Mouse (Mus musculus): Measurements from ENCODE around the gene Gm2000.
"Not testable (repeated sequence)": the region's sequence is repeated elsewhere in the genome, so short reads cannot be mapped to it uniquely, and the experiment has no call there.

Gm2000 gene

GRCm38 (mm10) chr1:156365740-156366139, at the start of gene Gm2000:
Gene Gm2000, plus strand, starts transcription at chr1:156366040.
- DNase-seq (ENCODE audit: low read depth): no peak

GRCm38 (mm10) chr1:156323126-156323525, 42.7 kb upstream of the Gm2000 start:
- DNase-seq (ENCODE audit: low read depth): no peak

DNA sequence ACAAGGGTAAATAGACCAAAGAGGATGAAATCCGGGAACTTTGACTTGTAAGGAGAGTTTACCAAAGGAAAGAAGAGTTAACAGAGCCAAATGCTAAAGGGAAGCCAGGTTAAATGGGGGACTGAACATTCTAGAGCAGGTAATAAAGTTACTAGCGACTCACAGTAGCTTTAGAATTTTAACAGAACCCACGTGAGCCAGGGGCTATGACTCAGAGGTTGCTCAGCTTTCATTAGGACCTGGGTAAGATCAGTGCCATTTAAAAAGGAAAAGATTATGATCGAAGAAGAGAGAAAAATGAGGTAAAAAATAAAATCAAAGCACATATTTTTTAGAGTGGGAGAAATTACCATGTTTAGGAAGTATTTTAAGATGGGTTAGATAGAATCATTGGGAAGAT, 25.0 kb upstream of the Gm2000 start:
- no peak for DNase-seq (ENCODE audit: low read depth)

DNA sequence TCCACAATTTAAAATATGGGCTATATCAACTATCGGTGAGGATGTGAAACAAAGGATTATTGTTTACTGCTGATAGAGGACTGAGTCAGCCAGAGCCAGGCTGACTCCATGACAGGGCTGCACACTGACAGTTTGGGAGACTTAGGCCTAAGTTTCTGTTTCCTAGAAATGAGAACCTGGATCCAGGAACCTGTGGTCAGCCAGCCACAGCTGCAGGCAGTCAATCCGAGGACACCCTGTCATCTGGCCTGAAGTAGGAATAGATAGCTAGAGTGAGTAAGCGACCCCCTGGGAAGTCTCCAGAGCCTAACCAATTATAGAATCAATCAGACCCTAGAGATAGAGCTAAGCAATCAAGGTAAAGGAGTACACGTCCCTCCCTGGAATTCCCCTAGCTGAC, 21.4 kb upstream of the Gm2000 start:
- peak; percentile 4 for DNase-seq (ENCODE audit: low read depth)

GRCm38 (mm10) chr1:156345633-156346032, 20.2 kb upstream of the Gm2000 start:
- DNase-seq (ENCODE audit: low read depth): no peak

GRCm38 (mm10) chr1:156349031-156349430, 16.8 kb upstream of the Gm2000 start:
- no peak for DNase-seq (ENCODE audit: low read depth)

GRCm38 (mm10) chr1:156350441-156350840, 15.4 kb upstream of the Gm2000 start:
- no peak for DNase-seq (ENCODE audit: low read depth)

DNA sequence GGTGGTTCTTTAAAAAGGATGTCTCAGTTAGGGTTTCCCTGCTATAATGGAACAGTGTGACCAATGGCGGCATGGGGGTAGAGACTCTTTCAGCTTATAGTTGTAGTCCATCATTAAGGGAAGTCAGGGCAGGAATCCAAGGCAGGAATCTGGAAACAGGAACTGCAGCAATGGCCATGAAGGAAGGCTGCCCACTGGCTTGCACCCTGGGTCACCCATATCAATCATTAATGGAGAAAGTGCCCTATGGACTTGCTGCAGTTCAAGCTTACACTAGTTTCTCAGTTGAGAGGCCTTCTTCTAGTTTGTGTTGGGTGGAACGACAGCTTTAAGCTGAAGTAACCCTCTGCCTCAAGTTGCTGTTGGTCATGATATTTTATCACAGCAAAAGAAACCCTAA, 13.4 kb upstream of the Gm2000 start:
- no peak for DNase-seq (ENCODE audit: low read depth)

GRCm38 (mm10) chr1:156381217-156381616, 15.4 kb downstream of the Gm2000 start:
- DNase-seq (ENCODE audit: low read depth): no peak

- DNase-seq (ENCODE audit: low read depth): no peak
These were observed 20.4 kb downstream of the Gm2000 start for GRCm38 (mm10) chr1:156386232-156386631.

DNA sequence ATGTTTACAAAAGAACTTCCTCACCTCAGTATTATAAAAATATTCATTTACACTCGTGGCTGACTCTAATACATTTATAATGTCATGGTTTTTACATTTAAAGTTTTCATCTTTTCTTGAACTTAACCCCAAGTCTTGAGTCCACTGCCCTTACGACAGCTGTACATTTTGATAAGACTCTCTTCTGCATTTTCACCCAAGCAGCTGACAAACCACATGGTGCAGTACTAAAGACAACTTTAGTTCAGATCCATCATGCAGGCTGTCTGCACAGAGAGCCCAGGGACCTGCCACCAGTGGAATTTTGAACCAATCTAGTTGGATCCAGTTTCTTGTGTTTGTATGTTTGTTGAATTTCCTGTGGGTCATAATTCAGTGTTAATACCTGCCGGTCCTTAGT, 21.0 kb downstream of the Gm2000 start:
- DNase-seq (ENCODE audit: low read depth): no peak

- DNase-seq (ENCODE audit: low read depth): no peak
These were observed 27.3 kb downstream of the Gm2000 start for GRCm38 (mm10) chr1:156393148-156393547.

DNA sequence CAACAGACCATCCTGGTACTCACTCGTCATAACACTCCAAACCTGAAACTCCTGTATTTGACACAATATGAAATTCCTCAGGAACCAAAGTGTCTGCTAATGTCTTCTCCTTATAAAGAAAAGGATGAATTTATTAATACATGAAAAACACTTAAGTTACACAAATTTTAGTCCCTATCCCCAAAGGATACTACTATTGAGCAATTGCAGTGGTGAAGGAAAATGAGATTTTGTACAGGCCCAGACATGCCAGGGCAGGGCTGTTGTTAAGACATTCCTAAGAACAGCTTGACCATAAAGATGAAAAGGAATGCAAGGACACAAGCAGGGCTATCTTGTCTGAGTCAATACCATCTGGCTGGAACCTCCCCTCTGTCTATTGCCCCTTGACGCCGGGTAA, 34.3 kb downstream of the Gm2000 start:
- not testable (repeated sequence) for DNase-seq (ENCODE audit: low read depth)

DNA sequence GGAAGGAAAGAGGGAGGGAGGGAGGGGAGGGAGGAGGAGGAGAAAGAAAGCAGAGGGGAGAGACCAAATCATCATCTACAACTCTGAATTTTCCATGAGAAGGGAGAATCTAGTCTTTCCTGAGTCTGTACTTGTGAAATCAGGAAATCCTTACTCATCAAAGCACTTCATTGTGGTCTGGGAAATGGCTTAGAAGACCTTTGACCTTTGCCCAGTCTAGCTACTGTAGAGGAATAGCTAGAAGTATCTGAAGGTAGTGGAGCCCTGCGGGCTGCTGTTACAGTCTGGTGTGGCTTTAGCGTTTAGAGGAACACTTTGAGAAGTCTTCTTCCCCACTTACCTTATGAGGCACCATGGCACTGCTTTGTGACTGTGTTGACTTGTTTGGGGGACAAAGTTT, 36.7 kb downstream of the Gm2000 start:
- DNase-seq (ENCODE audit: low read depth): no peak

DNA sequence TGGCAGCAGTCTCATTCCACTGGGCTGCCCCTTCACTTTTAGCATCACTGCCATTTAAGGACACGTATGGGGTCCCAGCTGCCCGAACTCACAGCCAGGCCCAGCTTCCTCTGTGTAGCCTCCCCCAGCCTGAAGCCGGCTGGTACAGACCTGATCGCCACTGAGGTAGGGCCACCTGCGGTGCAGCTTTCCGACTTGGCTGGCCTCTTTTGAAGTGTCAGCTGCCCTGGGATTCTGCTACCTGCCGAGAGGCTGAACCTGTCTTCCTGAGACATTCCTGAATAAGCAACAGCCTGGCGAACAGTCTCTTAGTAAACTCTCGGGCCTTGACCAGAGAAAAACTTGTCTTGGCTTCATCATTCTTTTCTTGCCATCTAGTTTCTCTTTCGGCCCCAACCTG, 37.4 kb downstream of the Gm2000 start:
- no peak for DNase-seq (ENCODE audit: low read depth)

DNA sequence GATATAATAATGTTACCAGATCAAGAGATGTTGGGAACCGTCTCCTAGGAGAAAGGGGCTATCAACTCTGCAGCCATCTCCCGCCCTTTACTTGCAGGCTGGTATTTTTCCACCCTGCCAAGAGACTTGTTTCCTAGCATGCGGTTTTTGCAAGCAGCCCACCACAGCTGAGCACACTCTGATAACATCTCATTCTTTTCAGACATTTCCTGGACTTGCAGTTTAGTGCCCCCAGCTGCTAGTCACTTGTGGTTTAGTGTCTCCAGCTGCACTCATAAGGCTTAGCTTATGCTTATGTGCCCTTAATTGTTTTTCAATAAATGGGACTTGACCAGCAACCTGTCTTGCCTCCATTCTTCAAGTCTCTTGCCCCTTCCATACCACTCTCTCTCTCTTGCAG, 42.2 kb downstream of the Gm2000 start:
- DNase-seq (ENCODE audit: low read depth): peak; percentile 40

- DNase-seq (ENCODE audit: low read depth): peak; percentile 25
These were observed 42.7 kb downstream of the Gm2000 start for GRCm38 (mm10) chr1:156408521-156408920.
